Mouse (Mus musculus): ENCODE measurements around the gene Sympk.

DNA sequence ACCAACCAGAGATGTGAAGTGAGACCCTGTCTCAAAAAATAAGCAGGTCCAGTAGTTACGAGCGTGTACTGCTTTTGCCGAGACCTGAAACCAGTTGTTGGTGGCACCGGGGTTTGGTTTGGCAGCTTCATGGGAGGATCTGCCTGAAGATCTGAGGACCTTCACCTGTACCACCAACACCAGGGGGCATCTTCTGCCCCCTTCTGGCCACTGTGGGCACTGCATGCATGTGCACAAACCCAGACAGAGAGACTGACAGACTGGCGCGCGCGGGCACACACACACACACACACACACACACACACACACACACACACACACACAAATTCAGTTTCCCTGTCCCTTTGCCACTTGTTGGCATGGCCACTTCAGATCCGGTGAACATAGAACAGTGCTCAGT, 49.3 kb downstream of the Sympk start:
- TF ChIP-seq EP300 (IDR thresholded peaks at IDR 0.05; ENCODE audit: low read depth): no peak
- TF ChIP-seq CTCF (IDR thresholded peaks at IDR 0.05; ENCODE audit: low read depth): peak; percentile 65

Data from heart, postnatal 0 days (tissue).